Mouse (Mus musculus): ENCODE measurements around the gene Crtap. TPM values are rescaled to one million over a fixed set of nuclear protein-coding genes. Genes with fewer than 3 reads are reported as not detected.
A peak's percentile ranks its signal among the peaks of the same experiment; 100 is the strongest.
"Not testable (repeated sequence)": the region's sequence is repeated elsewhere in the genome, so short reads cannot be mapped to it uniquely, and the experiment has no call there.

Gene Crtap
- polyA plus RNA-seq, 1 experiment from 2014 or later: 131 TPM

DNA sequence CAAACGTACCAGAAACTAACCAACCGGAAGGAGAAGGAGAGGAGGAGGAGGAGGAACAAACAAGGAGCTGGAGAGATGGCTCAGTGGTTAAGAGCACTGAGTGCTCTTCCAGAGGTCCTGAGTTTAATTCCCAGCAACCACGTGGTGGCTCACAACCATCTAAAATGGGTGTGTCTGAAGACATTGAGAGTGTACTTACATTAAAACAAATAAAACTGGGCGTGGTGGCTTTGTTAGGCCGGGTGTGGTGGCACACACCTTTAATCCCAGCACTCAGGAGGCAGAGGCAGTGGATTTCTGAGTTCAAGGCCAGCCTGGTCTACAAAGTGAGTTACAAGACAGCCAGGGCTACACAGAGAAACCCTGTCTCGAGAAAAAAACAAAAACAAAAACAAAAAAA, 3.7 kb upstream of the Crtap start:
- H3K4me1 ChIP-seq; H3K9me3 ChIP-seq; H3K4me2 ChIP-seq; H3K36me3 ChIP-seq; H3K27ac ChIP-seq; ATAC-seq (ENCODE audit: insufficient number of reproducible peaks, insufficient read depth, low FRiP score, low TSS enrichment, low read depth); H3K27me3 ChIP-seq; H3K9ac ChIP-seq; H3K4me3 ChIP-seq: not testable (repeated sequence)
- 63% methylated on average over 6 of the region's 6 CpGs for WGBS

DNA sequence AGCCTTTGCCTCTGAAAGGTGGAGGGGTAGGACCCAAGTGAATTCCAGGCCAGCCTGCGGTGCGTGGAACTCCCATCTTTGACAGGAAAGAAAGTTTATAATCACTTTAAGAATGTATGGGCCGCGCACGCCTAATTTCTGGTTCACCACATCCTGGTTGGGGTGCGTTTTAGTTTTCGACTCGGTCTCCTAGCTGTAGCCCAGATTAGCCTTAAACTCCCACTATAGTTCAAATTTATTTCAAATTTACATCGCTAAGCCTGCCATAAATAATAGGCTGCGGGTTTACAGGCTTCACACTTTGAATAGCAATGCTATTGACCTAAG, 237 bp upstream of the Crtap start:
- H3K4me2 ChIP-seq: peak overlapping the region; percentile 75
- whole genome bisulfite sequencing: 4% methylated on average over 10 of the region's 10 CpGs
- no peak for ATAC-seq (ENCODE audit: insufficient number of reproducible peaks, insufficient read depth, low FRiP score, low TSS enrichment, low read depth)

DNA sequence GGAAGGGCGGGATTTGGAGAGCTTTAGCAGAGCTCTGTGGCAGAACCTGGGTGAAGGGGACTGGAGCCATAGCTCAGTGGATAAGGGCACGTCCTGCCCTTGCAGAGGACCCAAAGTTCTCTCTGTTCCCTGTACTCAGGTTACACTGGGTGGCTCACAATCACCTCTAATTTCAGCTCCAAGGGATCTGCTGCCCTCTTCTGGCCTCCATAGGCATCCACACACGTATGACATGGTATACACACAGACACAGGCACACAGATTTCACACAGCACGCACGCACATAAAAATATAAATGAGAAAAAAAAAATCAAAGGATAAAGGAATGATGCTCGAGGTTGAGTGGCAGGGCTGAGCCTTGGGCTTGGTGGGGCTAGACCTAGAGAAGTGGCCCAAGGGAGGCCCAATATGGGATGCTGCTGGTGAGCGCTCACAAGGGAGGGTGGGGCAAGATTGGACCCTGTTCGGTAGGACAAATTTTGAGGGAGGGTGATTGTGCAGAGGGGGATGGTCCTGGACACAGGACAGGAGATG, 1.0 kb downstream of the Crtap start:
- Histone ChIP-seq H3K4me1 (peaks cover 16% of the 10 kb centered on the region), H3K27ac (peak overlapping the region; percentile 95), H3K4me2 (peak overlapping the region; percentile 75), H3K9me3 (no peaks in the 10 kb centered on the region), H3K4me3 (peak overlapping the region; percentile 85), H3K36me3 (peaks cover 21% of the 10 kb centered on the region), H3K27me3 (no peaks in the 10 kb centered on the region), H3K9ac (no peak overlapping the region)
- 70% methylated on average over 8 of the region's 8 CpGs for WGBS
- peak; percentile 15; the same call in 1 of the 2 replicates for ATAC-seq (ENCODE audit: insufficient number of reproducible peaks, insufficient read depth, low FRiP score, low TSS enrichment, low read depth)

More for the DNA sequence above, 237 bp upstream of the Crtap start:
- peak overlapping the region; percentile 85 for H3K4me3 ChIP-seq
- H3K9me3 ChIP-seq: no peaks in the 10 kb centered on the region
- H3K9ac ChIP-seq: peak overlapping the region; percentile 94
- H3K36me3 ChIP-seq: peaks cover 9% of the 10 kb centered on the region
- peak overlapping the region; percentile 95 for H3K27ac ChIP-seq
- H3K27me3 ChIP-seq: no peaks in the 10 kb centered on the region
- peaks cover 16% of the 10 kb centered on the region for H3K4me1 ChIP-seq

DNA sequence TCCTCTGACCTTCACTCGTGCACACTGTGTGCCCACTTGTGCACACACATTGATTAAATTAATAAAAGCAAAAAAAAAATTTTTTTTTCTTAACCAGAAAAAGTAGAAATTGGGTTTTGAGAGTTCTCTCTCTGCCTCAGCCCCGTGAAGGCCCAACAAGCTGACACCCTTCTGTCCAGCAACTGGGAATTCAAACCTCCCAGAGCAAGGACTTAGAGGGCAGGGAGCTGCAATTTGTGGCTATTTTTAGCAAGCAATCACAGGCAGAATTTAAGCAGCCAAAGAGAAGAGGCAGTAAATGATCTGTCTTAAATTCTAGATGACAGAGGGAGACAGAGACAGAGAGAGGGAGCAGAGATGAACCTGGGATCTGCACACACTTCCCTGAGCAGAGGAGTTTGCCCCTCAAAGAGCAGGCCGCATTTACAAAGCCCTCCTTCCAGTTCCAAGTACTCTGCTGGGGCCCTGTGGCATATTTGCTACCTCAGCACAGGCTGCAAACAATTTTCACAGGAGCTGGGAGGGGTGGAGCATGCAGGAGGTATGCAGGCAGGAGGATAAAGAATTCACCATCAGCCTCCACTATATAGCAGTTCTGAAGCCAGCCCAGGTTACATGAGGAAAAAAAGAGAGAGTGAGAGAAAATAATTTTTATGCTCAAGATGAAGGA, 1.6 kb downstream of the Crtap start:
- 41% methylated on average over 3 of the region's 3 CpGs for WGBS
- H3K27ac ChIP-seq: peak overlapping the region; percentile 45; the same call in 1 of the 2 replicates
- peak overlapping the region; percentile 32; the same call in 1 of the 2 replicates for H3K9ac ChIP-seq
- no peaks in the 10 kb centered on the region for H3K27me3 ChIP-seq
- H3K4me3 ChIP-seq: peak overlapping the region; percentile 85; the same call in 1 of the 2 replicates
- no peaks in the 10 kb centered on the region for H3K9me3 ChIP-seq
- H3K36me3 ChIP-seq: peaks cover 27% of the 10 kb centered on the region
- peaks cover 16% of the 10 kb centered on the region for H3K4me1 ChIP-seq
- no peak for ATAC-seq (ENCODE audit: insufficient number of reproducible peaks, insufficient read depth, low FRiP score, low TSS enrichment, low read depth)
- H3K4me2 ChIP-seq: peak overlapping the region; percentile 75

DNA sequence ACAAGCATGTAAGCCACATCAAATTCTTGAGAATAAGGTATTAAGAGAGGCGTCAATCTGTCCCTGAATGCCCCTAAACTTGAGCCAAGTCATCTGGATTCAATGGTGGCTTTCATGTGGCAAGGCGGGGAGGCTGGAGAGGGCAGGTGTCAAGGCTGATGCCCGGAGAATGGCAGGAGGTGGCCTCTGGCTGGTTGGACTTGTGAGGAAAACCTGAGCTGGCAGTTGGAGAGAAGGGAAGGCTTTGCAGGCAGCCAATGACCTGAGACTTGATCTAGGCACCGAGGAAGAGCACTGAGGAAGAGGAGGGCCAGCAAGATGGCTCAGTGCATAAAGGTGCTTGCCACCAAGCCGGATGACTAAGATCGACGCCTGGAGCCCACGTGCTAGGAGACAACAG, 2.2 kb downstream of the Crtap start:
- WGBS: 76% methylated on average over 8 of the region's 8 CpGs
- H3K4me3 ChIP-seq: no peak overlapping the region
- H3K9me3 ChIP-seq: no peaks in the 10 kb centered on the region
- no peak for ATAC-seq (ENCODE audit: insufficient number of reproducible peaks, insufficient read depth, low FRiP score, low TSS enrichment, low read depth)
- H3K27me3 ChIP-seq: no peaks in the 10 kb centered on the region
- peak overlapping the region; percentile 32; the same call in 1 of the 2 replicates for H3K9ac ChIP-seq
- H3K4me1 ChIP-seq: peaks cover 16% of the 10 kb centered on the region
- H3K36me3 ChIP-seq: peaks cover 33% of the 10 kb centered on the region
- H3K27ac ChIP-seq: peak overlapping the region; percentile 45; the same call in 1 of the 2 replicates
- peak overlapping the region; percentile 75 for H3K4me2 ChIP-seq

DNA sequence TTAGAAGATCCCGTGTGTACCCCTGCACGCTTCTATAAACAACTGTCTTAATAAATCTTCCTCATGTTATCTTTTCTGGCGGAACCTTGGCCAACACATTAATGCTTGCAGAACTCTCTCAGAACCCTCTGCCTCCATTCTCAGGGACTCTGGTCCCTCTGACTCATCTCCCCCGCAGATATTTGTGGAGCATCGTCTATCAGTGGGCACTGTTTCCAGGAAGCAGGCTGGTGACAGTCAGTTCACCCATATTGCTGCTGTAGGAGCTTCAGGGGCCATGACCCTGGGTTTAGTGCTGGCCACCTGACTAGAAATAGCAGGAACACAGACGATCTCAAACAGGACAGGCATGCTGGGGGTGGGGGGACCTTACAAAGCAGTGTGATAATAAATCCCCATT, 3.4 kb downstream of the Crtap start:
- H3K9me3 ChIP-seq: no peaks in the 10 kb centered on the region
- ATAC-seq (ENCODE audit: insufficient number of reproducible peaks, insufficient read depth, low FRiP score, low TSS enrichment, low read depth): no peak
- no peak overlapping the region for H3K27ac ChIP-seq
- no peak overlapping the region for H3K4me2 ChIP-seq
- peaks cover 43% of the 10 kb centered on the region for H3K36me3 ChIP-seq
- 77% methylated on average over 6 of the region's 6 CpGs for WGBS
- H3K9ac ChIP-seq: no peak overlapping the region
- no peaks in the 10 kb centered on the region for H3K27me3 ChIP-seq
- no peak overlapping the region for H3K4me3 ChIP-seq
- peaks cover 16% of the 10 kb centered on the region for H3K4me1 ChIP-seq

DNA sequence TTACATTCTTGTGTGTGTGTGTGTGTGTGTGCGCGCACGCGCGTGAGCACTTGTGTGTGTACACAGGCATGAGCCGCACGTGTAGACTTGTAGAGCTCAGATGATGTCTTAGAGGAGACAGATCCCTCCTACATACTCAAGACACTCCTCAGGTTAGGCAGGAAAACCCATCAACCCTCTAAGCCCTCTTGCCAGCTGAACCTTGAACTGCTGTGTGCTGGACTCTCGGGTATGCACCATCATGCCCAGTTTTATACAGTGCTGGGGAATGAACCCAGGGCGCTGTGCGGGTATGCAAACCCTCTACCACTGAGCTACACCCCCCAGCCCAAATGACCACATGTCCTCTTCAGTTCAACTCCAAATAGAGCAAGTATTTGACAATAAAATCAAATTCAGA, 5.3 kb downstream of the Crtap start:
- 98% methylated on average over 10 of the region's 10 CpGs for WGBS
- Histone ChIP-seq H3K9ac (no peak overlapping the region), H3K27me3 (no peaks in the 10 kb centered on the region), H3K9me3 (no peaks in the 10 kb centered on the region), H3K36me3 (peaks cover 53% of the 10 kb centered on the region), H3K4me3 (no peak overlapping the region), H3K4me2 (no peak overlapping the region), H3K4me1 (peaks cover 16% of the 10 kb centered on the region), H3K27ac (no peak overlapping the region)
- ATAC-seq (ENCODE audit: insufficient number of reproducible peaks, insufficient read depth, low FRiP score, low TSS enrichment, low read depth): no peak

DNA sequence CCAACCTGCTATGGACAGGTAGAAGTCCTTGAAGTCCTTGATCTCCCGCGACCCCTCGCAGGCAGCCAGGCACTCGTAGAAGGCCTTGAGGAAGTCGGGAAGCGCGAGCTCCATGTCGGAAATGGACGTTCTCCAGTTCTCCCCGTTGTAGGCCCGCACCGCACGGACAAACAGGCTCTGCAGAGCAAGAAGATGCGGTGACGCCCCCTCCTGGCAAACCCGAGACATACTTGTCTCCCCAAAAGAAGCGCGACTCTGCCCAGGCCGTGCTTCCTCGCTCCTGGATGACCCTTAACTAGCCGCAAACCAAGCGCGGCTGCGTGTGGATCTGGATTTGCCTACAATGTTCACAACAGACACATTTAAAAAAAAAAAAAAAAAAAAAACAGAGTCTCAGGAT, 5.8 kb downstream of the Crtap start:
- peaks cover 58% of the 10 kb centered on the region for H3K36me3 ChIP-seq
- H3K27ac ChIP-seq: no peak overlapping the region
- H3K4me3 ChIP-seq: no peak overlapping the region
- 90% methylated on average over 24 of the region's 24 CpGs for WGBS
- H3K4me1 ChIP-seq: peaks cover 16% of the 10 kb centered on the region
- ATAC-seq (ENCODE audit: insufficient number of reproducible peaks, insufficient read depth, low FRiP score, low TSS enrichment, low read depth): no peak
- no peaks in the 10 kb centered on the region for H3K27me3 ChIP-seq
- no peak overlapping the region for H3K9ac ChIP-seq
- no peaks in the 10 kb centered on the region for H3K9me3 ChIP-seq
- H3K4me2 ChIP-seq: no peak overlapping the region

DNA sequence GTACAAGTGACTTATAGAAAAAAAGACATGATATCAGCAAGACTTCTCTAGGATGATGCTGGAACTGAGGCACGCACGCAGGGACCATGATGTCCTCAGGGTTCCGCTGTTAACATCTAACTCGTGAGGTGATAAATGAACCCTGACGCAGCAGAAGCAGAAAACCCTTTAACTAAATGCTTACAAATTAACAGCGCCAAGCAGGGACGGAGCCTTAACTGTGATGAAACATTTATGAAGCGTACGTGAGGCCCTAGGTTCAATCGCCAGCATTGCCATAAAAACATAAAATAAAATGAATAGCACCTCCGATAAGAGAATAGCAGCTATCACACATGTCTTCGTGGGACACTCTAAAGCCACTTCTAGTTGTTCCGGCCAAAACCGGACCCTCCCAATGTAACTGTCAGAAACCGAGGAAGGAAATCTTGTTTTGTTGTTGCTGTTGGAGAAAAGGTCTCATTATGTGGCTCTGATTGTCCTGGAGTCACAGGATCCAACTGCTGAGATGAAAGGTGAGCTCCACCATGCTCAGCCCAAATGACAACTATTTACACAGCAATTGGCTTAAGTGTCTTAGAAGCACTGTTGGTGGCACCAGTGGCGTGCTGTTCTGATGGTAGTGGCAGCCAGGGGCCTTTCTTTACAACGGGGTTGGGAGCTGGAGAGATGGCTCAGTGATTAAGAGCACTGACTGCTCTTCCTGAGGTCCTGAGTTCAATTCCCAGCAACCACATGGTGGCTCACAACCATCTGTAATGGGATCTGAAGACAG, 7.4 kb downstream of the Crtap start:
- Histone ChIP-seq H3K27me3 (no peaks in the 10 kb centered on the region), H3K27ac (no peak overlapping the region), H3K9me3 (no peaks in the 10 kb centered on the region), H3K4me1 (peaks cover 3% of the 10 kb centered on the region; the same call in 1 of the 2 replicates), H3K9ac (no peak overlapping the region), H3K4me3 (no peak overlapping the region), H3K4me2 (no peak overlapping the region), H3K36me3 (peaks cover 68% of the 10 kb centered on the region)
- no peak for ATAC-seq (ENCODE audit: insufficient number of reproducible peaks, insufficient read depth, low FRiP score, low TSS enrichment, low read depth)
- WGBS: 88% methylated on average over 17 of the region's 17 CpGs

DNA sequence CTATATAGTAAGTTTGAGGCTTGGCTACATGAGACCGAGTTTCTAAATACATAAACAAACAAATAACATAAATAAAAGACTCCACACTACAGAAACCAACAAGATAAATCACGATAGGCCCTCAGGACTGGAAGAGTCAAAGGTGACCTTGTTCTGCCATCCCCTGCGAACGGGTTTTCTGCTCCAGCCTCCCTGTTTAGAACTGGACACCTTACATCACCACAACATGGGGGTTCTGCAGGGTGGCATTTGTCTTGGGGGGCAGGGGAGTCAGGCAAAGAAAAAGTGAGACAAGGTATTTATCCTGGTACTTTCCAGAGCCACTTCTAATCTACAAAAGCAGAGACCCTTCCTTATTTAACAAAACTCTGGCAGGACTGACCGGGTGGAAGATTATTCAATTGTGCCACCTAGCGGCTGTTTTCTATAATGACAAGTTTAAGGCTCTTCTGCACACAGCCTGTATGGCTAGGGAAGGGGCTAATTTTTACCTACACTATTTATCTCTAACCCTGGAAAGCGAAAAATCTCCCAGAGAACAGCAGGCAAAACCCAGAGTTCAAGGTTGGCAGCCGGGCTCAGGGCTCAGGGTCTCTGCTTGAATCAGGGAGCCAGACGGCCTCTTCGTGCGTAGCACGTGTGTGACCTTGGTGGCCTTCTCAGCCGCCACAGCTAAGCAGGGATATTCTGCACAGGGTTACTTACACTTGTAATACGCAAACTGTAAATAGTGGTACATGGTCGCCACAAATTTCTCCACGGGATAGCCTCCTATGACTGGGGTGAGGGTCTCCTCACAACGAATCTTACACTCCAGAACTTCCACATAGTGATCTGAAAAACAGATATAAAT, 9.4 kb downstream of the Crtap start:
- no peaks in the 10 kb centered on the region for H3K4me1 ChIP-seq
- WGBS: 70% methylated on average over 17 of the region's 17 CpGs

DNA sequence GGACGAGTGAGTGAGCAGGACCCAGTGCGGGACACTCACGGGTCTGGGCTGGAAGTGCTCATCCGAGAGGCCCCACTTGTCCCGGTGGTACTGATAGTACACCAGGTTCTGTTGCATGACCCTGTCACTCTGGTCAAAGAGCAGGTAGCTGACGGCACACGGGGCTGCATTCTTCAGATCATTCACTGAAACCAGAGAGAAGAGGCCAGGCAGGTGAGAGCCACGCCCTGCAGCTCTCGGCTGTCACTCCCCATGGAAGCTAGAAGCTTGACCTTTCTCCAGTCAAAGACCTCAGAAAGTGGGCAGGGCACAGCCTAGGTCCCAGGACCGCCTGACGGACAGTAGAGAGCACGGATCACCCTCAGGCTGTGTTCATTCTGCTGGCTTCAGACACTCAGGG, 10.6 kb downstream of the Crtap start:
- ATAC-seq (ENCODE audit: insufficient number of reproducible peaks, insufficient read depth, low FRiP score, low TSS enrichment, low read depth): no peak
- Histone ChIP-seq H3K4me2 (no peak overlapping the region), H3K36me3 (peaks cover 79% of the 10 kb centered on the region), H3K4me3 (no peak overlapping the region), H3K4me1 (no peaks in the 10 kb centered on the region), H3K9ac (no peak overlapping the region; the same call in 1 of the 2 replicates), H3K27me3 (no peaks in the 10 kb centered on the region), H3K27ac (no peak overlapping the region), H3K9me3 (no peaks in the 10 kb centered on the region)
- WGBS: 82% methylated on average over 12 of the region's 12 CpGs

More for the DNA sequence above, 9.4 kb downstream of the Crtap start:
- Histone ChIP-seq H3K9ac (no peak overlapping the region), H3K4me3 (no peak overlapping the region), H3K9me3 (no peaks in the 10 kb centered on the region), H3K4me2 (no peak overlapping the region), H3K27ac (no peak overlapping the region), H3K27me3 (no peaks in the 10 kb centered on the region), H3K36me3 (peaks cover 83% of the 10 kb centered on the region)
- ATAC-seq (ENCODE audit: insufficient number of reproducible peaks, insufficient read depth, low FRiP score, low TSS enrichment, low read depth): no peak

Measured in embryonic facial prominence, embryonic 13.5 days (tissue).